Mouse (Mus musculus) forebrain, embryonic 14.5 days (tissue): ENCODE results near the gene Atxn1. TPM values are rescaled to one million over a fixed set of nuclear protein-coding genes. Genes with fewer than 3 reads are reported as not detected.
A peak's percentile ranks its signal among the peaks of the same experiment; 100 is the strongest.

Source experiments
- ATAC-seq: fragments of 200-750 bp; cut with Nextera tagmentation; 2 replicates; pipeline ENCODE4 v1.8.0; 2017; ENCODE audit warnings: mild to moderate bottlenecking, moderate library complexity
- DNase-seq: peaks from one replicate; pipeline ENCODE4 v3.0.0-alpha.2; 2015; ENCODE audit warnings: low spot score
- H3K27ac ChIP-seq: fragments of 300-500 bp; sonication (generic); 2 replicates; pipeline ENCODE4 v1.5.1; 2014; ENCODE audit warnings: low read depth, mild to moderate bottlenecking, control low read depth, low read length, moderate library complexity
- H3K27me3 ChIP-seq: fragments of 300-500 bp; sonication (generic); replicated peaks from 2 replicates; pipeline ENCODE4 v1.6.1; 2014; ENCODE audit warnings: low read length, control low read depth, mixed read lengths; ENCODE audit not compliant: control insufficient read depth, insufficient read depth
- H3K36me3 ChIP-seq: fragments of 300-500 bp; sonication (generic); 2 replicates; pipeline ENCODE4 v1.6.1; 2014; ENCODE audit warnings: low read length, control low read depth; ENCODE audit not compliant: control insufficient read depth, insufficient read depth
- H3K4me1 ChIP-seq: fragments of 300-500 bp; sonication (generic); 2 replicates; pipeline ENCODE4 v1.6.1; 2014; ENCODE audit warnings: antibody characterized with exemption, low read length, control low read depth; ENCODE audit not compliant: control insufficient read depth, insufficient read depth
- H3K4me2 ChIP-seq: fragments of 300-500 bp; sonication (generic); 2 replicates; pipeline ENCODE4 v1.6.1; 2014; ENCODE audit warnings: mild to moderate bottlenecking, control low read depth, low read length
- H3K4me3 ChIP-seq: fragments of 300-500 bp; sonication (generic); 2 replicates; pipeline ENCODE4 v1.5.1; 2014; ENCODE audit warnings: low read depth, low read length, control low read depth
- H3K9ac ChIP-seq: fragments of 300-500 bp; sonication (generic); 2 replicates; pipeline ENCODE4 v1.6.1; 2014; ENCODE audit warnings: mild to moderate bottlenecking, low read length, control low read depth, moderate library complexity
- H3K9me3 ChIP-seq: fragments of 300-500 bp; sonication (generic); replicated peaks from 2 replicates; pipeline ENCODE4 v1.6.1; 2016; ENCODE audit warnings: low read length, control low read depth, mixed read lengths; ENCODE audit not compliant: control insufficient read depth
- WGBS: fragments of 180-500 bp; shearing (Covaris S2); extraction: QIAGEN DNeasy Blood & Tissue Kit; methylation state at CpG from one replicate; pipeline ENCODE4 v1.1.7; 2014; 5-methylcytosine and 5-hydroxymethylcytosine counted together
- polyA plus RNA-seq: library from polyadenylated mRNA; unstranded; fragments of >200 nt; fragmentation: Nextera tagmentation; extraction: Ambion mirVana; gene quantifications from 2 replicates; pipeline ENCODE4 v1.2.1, GENCODE M21; 2014

Atxn1 gene
- polyA plus RNA-seq, 1 experiment from 2014 or later: 4.3 TPM

- DNase-seq (no peak), ATAC-seq (no peak)
- H3K27ac ChIP-seq: no peak overlapping the region
- H3K4me1 ChIP-seq: peaks cover 6% of the 10 kb centered on the region; the same call in 1 of the 2 replicates
- 49% methylated on average over 3 of the region's 3 CpGs for WGBS
- no peak overlapping the region for H3K4me2 ChIP-seq
- no peak overlapping the region for H3K4me3 ChIP-seq
- H3K36me3 ChIP-seq: no peaks in the 10 kb centered on the region
- no peaks in the 10 kb centered on the region for H3K9me3 ChIP-seq
- no peak overlapping the region for H3K9ac ChIP-seq
- no peaks in the 10 kb centered on the region for H3K27me3 ChIP-seq
Measured at GRCm38 (mm10) chr13:45882976-45883440, 81.8 kb downstream of the Atxn1 start.

- Histone ChIP-seq H3K4me1 (peaks cover 6% of the 10 kb centered on the region; the same call in 1 of the 2 replicates), H3K4me2 (no peak overlapping the region), H3K9ac (no peak overlapping the region), H3K36me3 (no peaks in the 10 kb centered on the region), H3K27me3 (no peaks in the 10 kb centered on the region), H3K9me3 (no peaks in the 10 kb centered on the region), H3K27ac (no peak overlapping the region), H3K4me3 (no peak overlapping the region)
- ATAC-seq: no peak
- no peak for DNase-seq
- WGBS: 85% methylated on average over 5 of the region's 5 CpGs
Measured at GRCm38 (mm10) chr13:45880543-45880845, 84.3 kb downstream of the Atxn1 start.

DNA sequence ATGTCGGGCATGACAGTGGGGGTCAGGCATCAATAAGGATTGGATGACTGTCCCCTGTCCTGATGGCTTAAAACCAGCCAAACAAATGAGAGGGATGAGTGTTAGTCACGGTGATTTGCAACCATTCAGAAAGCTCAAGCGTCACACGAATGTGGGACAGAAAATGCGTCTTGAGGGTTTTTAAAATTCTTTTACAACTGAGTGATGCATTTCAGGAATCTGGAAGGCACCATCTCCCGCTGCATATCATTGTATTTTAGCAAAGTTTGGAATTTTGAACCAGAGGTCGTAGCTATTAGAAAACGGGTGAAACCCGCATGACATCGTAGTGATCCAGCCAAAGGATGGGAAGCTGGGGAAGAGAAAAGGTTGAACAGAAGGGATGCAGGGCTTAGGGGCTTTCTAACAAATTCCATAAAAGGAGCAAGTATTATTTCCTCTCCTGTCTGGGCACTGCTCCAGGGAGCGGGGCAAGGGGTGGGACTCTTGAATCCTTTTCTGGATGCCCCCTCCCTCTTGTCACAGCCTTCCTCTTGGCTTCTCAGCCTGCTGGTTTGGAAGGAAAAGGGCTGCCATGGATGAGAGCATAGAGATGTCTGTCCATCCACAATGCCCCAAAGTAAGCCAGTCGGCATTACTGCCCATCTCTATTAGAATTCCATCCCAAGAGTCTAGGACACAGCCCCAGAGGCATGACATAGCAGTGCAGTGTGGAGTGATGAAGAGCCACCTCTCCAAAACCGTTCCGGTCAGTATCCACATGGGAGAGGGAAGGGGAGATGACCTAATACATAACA is 84.9 kb downstream of the Atxn1 start:
- DNase-seq (peak; percentile 36), ATAC-seq (no peak)
- H3K4me3 ChIP-seq: no peak overlapping the region
- no peaks in the 10 kb centered on the region for H3K36me3 ChIP-seq
- no peak overlapping the region for H3K4me2 ChIP-seq
- no peak overlapping the region for H3K9ac ChIP-seq
- no peaks in the 10 kb centered on the region for H3K9me3 ChIP-seq
- no peak overlapping the region for H3K27ac ChIP-seq
- peaks cover 6% of the 10 kb centered on the region; the same call in 1 of the 2 replicates for H3K4me1 ChIP-seq
- H3K27me3 ChIP-seq: no peaks in the 10 kb centered on the region
- WGBS: 64% methylated on average over 14 of the region's 14 CpGs

- Histone ChIP-seq H3K27ac (no peak overlapping the region), H3K4me2 (no peak overlapping the region), H3K9ac (no peak overlapping the region), H3K36me3 (no peaks in the 10 kb centered on the region), H3K4me3 (no peak overlapping the region), H3K27me3 (no peaks in the 10 kb centered on the region), H3K4me1 (peaks cover 6% of the 10 kb centered on the region; the same call in 1 of the 2 replicates), H3K9me3 (no peaks in the 10 kb centered on the region)
- DNase-seq (no peak), ATAC-seq (no peak)
- 86% methylated on average over 5 of the region's 5 CpGs for WGBS
Measured at GRCm38 (mm10) chr13:45876939-45877338, 87.9 kb downstream of the Atxn1 start.

- no peak overlapping the region for H3K4me2 ChIP-seq
- 95% methylated on average over 2 of the region's 2 CpGs for WGBS
- peaks cover 6% of the 10 kb centered on the region; the same call in 1 of the 2 replicates for H3K4me1 ChIP-seq
Measured at GRCm38 (mm10) chr13:45876368-45876760, 88.4 kb downstream of the Atxn1 start.

DNA sequence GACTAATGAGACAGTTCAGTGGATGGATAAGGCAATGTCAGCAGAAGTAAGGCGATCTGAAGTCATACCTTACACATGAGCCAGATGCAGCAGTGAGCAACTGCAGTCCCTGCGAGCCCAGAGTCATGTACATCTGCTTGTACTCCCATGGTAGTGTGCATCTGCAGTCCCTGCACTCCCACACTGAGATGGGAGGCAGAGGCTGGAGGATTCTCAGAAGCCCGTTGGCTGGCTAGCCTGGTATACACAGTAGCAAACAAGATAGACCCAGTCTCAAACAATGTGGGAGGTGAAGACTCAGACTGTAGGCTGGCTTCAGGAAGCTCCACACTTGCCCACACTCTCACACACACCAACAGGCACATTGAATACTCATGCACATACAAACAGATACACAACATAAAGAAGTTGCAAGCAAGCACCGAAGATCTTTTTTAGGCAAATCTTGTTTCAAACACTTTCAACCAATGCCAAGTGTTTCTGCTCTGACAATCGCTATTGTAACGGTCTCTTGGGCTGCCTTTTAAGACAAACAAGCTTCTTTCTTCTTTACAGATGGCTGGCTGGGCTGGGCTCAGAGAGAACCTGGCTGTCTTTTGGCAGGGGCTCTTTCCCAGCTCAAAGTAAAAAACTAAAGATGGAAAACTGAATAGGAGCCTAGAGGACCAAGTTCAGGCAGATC is 89.0 kb downstream of the Atxn1 start:
- Histone ChIP-seq H3K27ac (no peak overlapping the region), H3K4me1 (peaks cover 6% of the 10 kb centered on the region; the same call in 1 of the 2 replicates), H3K9me3 (no peaks in the 10 kb centered on the region), H3K27me3 (no peaks in the 10 kb centered on the region), H3K4me2 (no peak overlapping the region), H3K4me3 (no peak overlapping the region), H3K9ac (no peak overlapping the region), H3K36me3 (no peaks in the 10 kb centered on the region)
- peak; percentile 25 for DNase-seq
- ATAC-seq: no peak
- WGBS: 58% methylated on average over 6 of the region's 6 CpGs

More at GRCm38 (mm10) chr13:45876368-45876760, 88.4 kb downstream of the Atxn1 start:
- Histone ChIP-seq H3K36me3 (no peaks in the 10 kb centered on the region), H3K27me3 (no peaks in the 10 kb centered on the region), H3K9me3 (no peaks in the 10 kb centered on the region), H3K9ac (no peak overlapping the region), H3K27ac (no peak overlapping the region), H3K4me3 (no peak overlapping the region)
- ATAC-seq: no peak
- DNase-seq: no peak

GRCm38 (mm10) chr13:45874196-45874595 is 90.6 kb downstream of the Atxn1 start:
- Histone ChIP-seq H3K4me1 (no peaks in the 10 kb centered on the region), H3K36me3 (no peaks in the 10 kb centered on the region), H3K27me3 (no peaks in the 10 kb centered on the region), H3K4me3 (no peak overlapping the region), H3K27ac (no peak overlapping the region), H3K9me3 (no peaks in the 10 kb centered on the region), H3K4me2 (no peak overlapping the region), H3K9ac (no peak overlapping the region)
- DNase-seq (no peak), ATAC-seq (no peak)
- WGBS: 92% methylated on average over 4 of the region's 4 CpGs

GRCm38 (mm10) chr13:45872966-45873365 is 91.8 kb downstream of the Atxn1 start:
- no peaks in the 10 kb centered on the region for H3K9me3 ChIP-seq
- H3K27me3 ChIP-seq: no peaks in the 10 kb centered on the region
- no peak overlapping the region for H3K9ac ChIP-seq
- no peak overlapping the region for H3K4me2 ChIP-seq
- H3K27ac ChIP-seq: no peak overlapping the region
- H3K4me3 ChIP-seq: no peak overlapping the region
- DNase-seq (no peak), ATAC-seq (no peak)
- H3K4me1 ChIP-seq: no peaks in the 10 kb centered on the region
- H3K36me3 ChIP-seq: no peaks in the 10 kb centered on the region
- 92% methylated on average over 7 of the region's 7 CpGs for WGBS
